Mouse (Mus musculus) liver, embryonic 14.5 days (tissue): ENCODE measurements around the gene Zbed4.

Experiments used
- CTCF ChIP-seq: IDR thresholded peaks from 2 replicates; pipeline ENCODE4 v1.5.1; 2016; ENCODE audit warnings: antibody characterized with exemption, low read depth, control low read depth
- EP300 ChIP-seq: IDR thresholded peaks from 2 replicates; pipeline ENCODE4 v1.6.1; 2016; ENCODE audit warnings: antibody characterized with exemption, low read depth

DNA sequence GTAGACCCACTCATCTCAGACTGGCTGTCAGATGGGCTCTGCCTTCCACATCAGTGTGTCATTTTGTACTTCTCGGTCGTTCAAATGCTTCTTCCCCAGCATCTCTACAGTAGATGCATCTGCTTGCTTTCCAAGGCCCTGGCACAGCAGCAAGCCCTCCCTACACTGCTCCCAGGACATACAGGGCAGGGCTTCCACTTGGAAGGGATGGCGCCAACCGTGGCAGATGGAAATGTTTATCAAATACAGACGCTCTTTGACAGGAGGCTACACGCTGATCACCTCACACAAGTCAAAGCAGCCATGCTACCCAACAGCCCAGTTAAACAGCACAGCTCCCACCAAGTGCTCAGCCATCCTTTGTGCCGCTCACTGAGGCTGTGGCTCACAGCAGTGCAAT is 27.1 kb upstream of the Zbed4 start:
- TF ChIP-seq CTCF (no peak), EP300 (no peak)
